Mouse (Mus musculus) thymus, adult 2 months (tissue): ENCODE results near the gene Trim28. TPM values are rescaled to one million over a fixed set of nuclear protein-coding genes. Genes with fewer than 3 reads are reported as not detected.
"Not testable (repeated sequence)": the region's sequence is repeated elsewhere in the genome, so short reads cannot be mapped to it uniquely, and the experiment has no call there.

Experiments used
- DNase-seq: peaks from one replicate; pipeline ENCODE4 v3.0.0; 2021
- H3K27ac ChIP-seq: fragments of 200-500 bp; 2 replicates; pipeline ENCODE4 v1.5.1; 2012; ENCODE audit warnings: low read length, control low read depth; ENCODE audit not compliant: control insufficient read depth, insufficient read depth
- H3K27me3 ChIP-seq: fragments of 200-500 bp; 2 replicates; pipeline ENCODE4 v1.6.1; 2012; ENCODE audit warnings: mild to moderate bottlenecking, low read length, moderate library complexity, mixed read lengths; ENCODE audit not compliant: control insufficient read depth, insufficient read depth
- H3K36me3 ChIP-seq: fragments of 200-500 bp; 2 replicates; pipeline ENCODE4 v1.6.1; 2012; ENCODE audit warnings: mild to moderate bottlenecking, low read length, moderate library complexity; ENCODE audit not compliant: control insufficient read depth, insufficient read depth
- H3K4me1 ChIP-seq: fragments of 200-500 bp; replicated peaks from 2 replicates; pipeline ENCODE4 v1.6.1; 2012; ENCODE audit warnings: low read length; ENCODE audit not compliant: control insufficient read depth, insufficient read depth
- H3K4me3 ChIP-seq: fragments of 200-500 bp; 2 replicates; pipeline ENCODE4 v1.5.1; 2012; ENCODE audit warnings: mild to moderate bottlenecking, low read length, control low read depth, moderate library complexity; ENCODE audit not compliant: control insufficient read depth, insufficient read depth
- CTCF ChIP-seq: fragments of 200-500 bp; IDR thresholded peaks from 2 replicates; pipeline ENCODE4 v1.5.1; 2012; ENCODE audit warnings: mild to moderate bottlenecking, control low read depth, low read length, moderate library complexity, borderline replicate concordance; ENCODE audit not compliant: control insufficient read depth, poor library complexity, insufficient read depth; ENCODE audit errors: extremely low read depth
- POLR2A ChIP-seq: fragments of 200-500 bp; IDR thresholded peaks from 2 replicates; pipeline ENCODE4 v1.6.1; 2012; ENCODE audit warnings: mild to moderate bottlenecking, low read length, control low read depth, moderate library complexity; ENCODE audit not compliant: control insufficient read depth, poor library complexity, insufficient read depth; ENCODE audit errors: extremely low read depth
- WGBS: fragments of 180-500 bp; shearing (Covaris S2); methylation state at CpG from one replicate; pipeline ENCODE4 v1.1.7; 2018; 5-methylcytosine and 5-hydroxymethylcytosine counted together
- polyA plus RNA-seq: library from polyadenylated mRNA; depleted of rRNA; stranded (reverse); fragments of >200 nt; gene quantifications from 2 replicates; pipeline ENCODE4 v1.2.3, GENCODE M21; 2012; rRNA removed

Gene Trim28
- polyA plus RNA-seq, 1 experiment = 905 TPM

DNA sequence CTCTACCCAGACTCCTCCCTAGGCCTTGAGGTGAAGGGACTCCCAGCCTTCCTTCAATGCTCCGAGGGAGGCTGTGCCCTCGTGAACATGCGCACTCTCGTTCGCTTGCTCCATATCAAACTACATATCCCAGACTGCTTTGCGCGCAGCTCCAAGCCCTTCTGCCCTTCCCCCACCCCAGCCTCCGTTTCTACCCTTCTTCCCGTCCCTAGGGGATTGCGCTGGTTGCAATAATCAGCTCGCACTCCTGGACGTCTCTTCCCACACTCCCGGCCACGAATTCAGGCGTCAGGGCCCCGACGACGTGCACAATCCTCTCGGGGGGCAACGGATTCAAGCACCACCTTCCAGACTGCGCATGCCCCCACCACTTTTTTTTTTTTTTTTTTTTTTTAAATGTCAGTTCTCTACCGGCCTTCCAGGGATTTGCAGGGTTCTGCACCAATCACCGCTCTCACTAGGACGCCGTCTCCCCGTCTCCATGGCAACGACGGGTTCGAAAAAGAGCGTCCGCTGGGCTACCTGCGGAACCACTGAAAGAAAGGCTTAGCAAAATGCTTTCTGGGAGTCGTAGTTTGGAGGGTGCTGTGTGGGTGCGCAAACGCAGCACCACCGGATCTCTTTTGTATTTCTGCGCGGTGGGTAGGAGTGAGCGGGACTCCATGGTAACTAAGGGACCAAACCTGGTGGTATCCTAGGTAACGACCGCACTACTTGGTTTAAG is 55.5 kb downstream of the Trim28 start, which contains the start of gene Mzf1:
Mzf1 (minus strand) TSS at position 478 of the 724 bp plus-strand sequence.
- no peaks in the 10 kb centered on the region for H3K36me3 ChIP-seq
- peak within 1 kb of the TSS; percentile 78 for H3K4me3 ChIP-seq
- TF ChIP-seq CTCF = peak; percentile 60; the same call in 1 of the 2 replicates
- TF ChIP-seq POLR2A = peak; percentile 41; the same call in 1 of the 2 replicates
- no peaks in the 10 kb centered on the region for H3K27me3 ChIP-seq
- WGBS = under 1% methylated on average over 41 of the region's 41 CpGs
- peak; percentile 92 for DNase-seq
- peak within 1 kb of the TSS; percentile 75 for H3K27ac ChIP-seq
- H3K4me1 ChIP-seq = 0 out of 2 replicates have a peak, but pooled peaks cover 2% of the 10 kb centered on the region

- H3K27ac ChIP-seq = no peak overlapping the region
- no peaks in the 10 kb centered on the region for H3K27me3 ChIP-seq
- H3K36me3 ChIP-seq = no peaks in the 10 kb centered on the region
- 79% methylated on average over 8 of the region's 8 CpGs for WGBS
- DNase-seq = no peak
- no peak overlapping the region for H3K4me3 ChIP-seq
- TF ChIP-seq CTCF (no peak), POLR2A (no peak)
- 0 out of 2 replicates have a peak, but pooled peaks cover 2% of the 10 kb centered on the region for H3K4me1 ChIP-seq
These were observed 58.2 kb downstream of the Trim28 start for GRCm38 (mm10) chr7:13056913-13057700.

GRCm38 (mm10) chr7:13059536-13059935 is 60.6 kb downstream of the Trim28 start:
- H3K27me3 ChIP-seq = no peaks in the 10 kb centered on the region
- WGBS = 91% methylated on average over 9 of the region's 9 CpGs
- DNase-seq = no peak
- no peaks in the 10 kb centered on the region for H3K4me1 ChIP-seq
- TF ChIP-seq CTCF (no peak), POLR2A (no peak)
- no peak overlapping the region for H3K27ac ChIP-seq
- H3K36me3 ChIP-seq = no peaks in the 10 kb centered on the region
- no peak overlapping the region for H3K4me3 ChIP-seq

- H3K27ac ChIP-seq, H3K27me3 ChIP-seq, H3K4me1 ChIP-seq, H3K4me3 ChIP-seq, DNase-seq, H3K36me3 ChIP-seq: not testable (repeated sequence)
- WGBS = 48% methylated on average over 2 of the region's 2 CpGs
These were observed 64.5 kb downstream of the Trim28 start for GRCm38 (mm10) chr7:13063399-13063798.

DNA sequence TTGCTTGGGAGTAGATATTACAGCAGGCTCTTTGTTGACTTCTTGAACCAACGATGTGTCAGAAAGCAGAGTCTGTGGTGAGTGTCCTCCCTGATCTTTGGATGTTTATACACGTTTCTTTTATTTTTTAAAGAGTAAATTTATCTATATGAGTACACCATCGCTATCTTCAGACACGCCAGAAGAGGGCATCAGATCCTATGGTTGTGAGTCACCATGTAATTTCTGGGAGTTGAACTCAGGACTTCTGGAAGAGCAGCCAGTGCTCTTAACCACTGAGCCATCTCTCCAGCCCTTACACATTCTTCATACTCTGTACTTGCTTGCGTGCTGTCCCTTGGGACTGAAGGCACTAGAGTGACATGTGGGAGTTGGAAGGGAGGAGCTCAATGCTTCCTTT is 73.4 kb downstream of the Trim28 start:
- Histone ChIP-seq H3K36me3 (no peaks in the 10 kb centered on the region), H3K4me3 (no peak overlapping the region), H3K27me3 (no peaks in the 10 kb centered on the region), H3K4me1 (no peaks in the 10 kb centered on the region), H3K27ac (no peak overlapping the region)
- 75% methylated on average over 5 of the region's 5 CpGs for WGBS
- DNase-seq = no peak
- no peak for TF ChIP-seq POLR2A
- no peak for TF ChIP-seq CTCF

Other genes with a start within 250 kb of the Trim28 start
- gene Zscan18, start 195.5 kb upstream of the Trim28 start, polyA plus RNA-seq = 2.7 and 2.9 TPM in 2 replicates
- gene Zfp329, start 180.3 kb upstream of the Trim28 start, polyA plus RNA-seq = 4.1 and 4.2 TPM in 2 replicates
- 16.9 and 17.6 TPM in 2 replicates for gene Zfp110, start 164.4 kb upstream of the Trim28 start, polyA plus RNA-seq
- gene Zfp128, start 117.9 kb upstream of the Trim28 start, polyA plus RNA-seq = 1.7 and 2.2 TPM in 2 replicates
- 14.3 and 14.9 TPM in 2 replicates for gene Zscan22, start 101.3 kb upstream of the Trim28 start, polyA plus RNA-seq
- 2,545 and 2,907 TPM in 2 replicates for gene Rps5, start 76.8 kb upstream of the Trim28 start, polyA plus RNA-seq
- 1.0 and 1.8 TPM in 2 replicates for gene Rnf225, start 71.7 kb upstream of the Trim28 start, polyA plus RNA-seq
- 8.7 and 9.3 TPM in 2 replicates for gene Zfp324, start 33.3 kb upstream of the Trim28 start, polyA plus RNA-seq
- 10.8 and 11.4 TPM in 2 replicates for gene Zfp446, start 21.3 kb upstream of the Trim28 start, polyA plus RNA-seq
- gene Slc27a5, start 922 bp upstream of the Trim28 start, polyA plus RNA-seq = 0.89 and 3.0 TPM in 2 replicates
- gene Zbtb45, start 10.9 kb downstream of the Trim28 start, polyA plus RNA-seq = 78.8 and 127 TPM in 2 replicates
- gene Chmp2a, start 35.7 kb downstream of the Trim28 start, polyA plus RNA-seq = 65.6 and 65.7 TPM in 2 replicates
- gene Ube2m, start 39.2 kb downstream of the Trim28 start, polyA plus RNA-seq = 236 and 244 TPM in 2 replicates
- 3.5 and 4.5 TPM in 2 replicates for gene Mzf1, start 55.6 kb downstream of the Trim28 start, polyA plus RNA-seq
- gene Vmn1r85, start 96.1 kb downstream of the Trim28 start, polyA plus RNA-seq = not detected in 2 replicates
- gene Vmn1r86, start 120.8 kb downstream of the Trim28 start, polyA plus RNA-seq = not detected in 2 replicates
- not detected in 2 replicates for gene Vmn1r87, start 141.0 kb downstream of the Trim28 start, polyA plus RNA-seq
- not detected in 2 replicates for gene Vmn1r88, start 160.5 kb downstream of the Trim28 start, polyA plus RNA-seq
- gene Vmn1r89, start 213.9 kb downstream of the Trim28 start, polyA plus RNA-seq = not detected in 2 replicates